Mouse (Mus musculus) limb, embryonic 13.5 days (tissue): ENCODE data around the gene Ccdc169. TPM values are rescaled to one million over a fixed set of nuclear protein-coding genes. Genes with fewer than 3 reads are reported as not detected.
"Not testable (repeated sequence)": the region's sequence is repeated elsewhere in the genome, so short reads cannot be mapped to it uniquely, and the experiment has no call there.

Experiments used
- ATAC-seq: fragments of 200-750 bp; cut with Nextera tagmentation; 2 replicates; pipeline ENCODE4 v1.8.0; 2017; ENCODE audit warnings: low read depth, moderate number of reproducible peaks, moderate TSS enrichment; ENCODE audit not compliant: low FRiP score
- H3K27ac ChIP-seq: fragments of 300-500 bp; sonication (generic); 2 replicates; pipeline ENCODE4 v1.5.1; 2015; ENCODE audit warnings: inconsistent platforms, mild to moderate bottlenecking, moderate library complexity
- H3K27me3 ChIP-seq: fragments of 300-500 bp; sonication (generic); 2 replicates; pipeline ENCODE4 v1.6.1; 2015; ENCODE audit warnings: mild to moderate bottlenecking, inconsistent platforms
- H3K36me3 ChIP-seq: fragments of 300-500 bp; sonication (generic); 2 replicates; pipeline ENCODE4 v1.6.1; 2015; ENCODE audit warnings: inconsistent platforms, mild to moderate bottlenecking, moderate library complexity
- H3K4me1 ChIP-seq: fragments of 300-500 bp; sonication (generic); 2 replicates; pipeline ENCODE4 v1.6.1; 2015; ENCODE audit warnings: inconsistent platforms
- H3K4me2 ChIP-seq: fragments of 300-500 bp; sonication (generic); replicated peaks from 2 replicates; pipeline ENCODE4 v1.6.1; 2015; ENCODE audit warnings: inconsistent platforms, mild to moderate bottlenecking, moderate library complexity
- H3K4me3 ChIP-seq: fragments of 300-500 bp; sonication (generic); 2 replicates; pipeline ENCODE4 v1.5.1; 2015; ENCODE audit warnings: moderate library complexity, mild to moderate bottlenecking, inconsistent platforms
- H3K9ac ChIP-seq: fragments of 300-500 bp; sonication (generic); 2 replicates; pipeline ENCODE4 v1.6.1; 2015; ENCODE audit warnings: mild to moderate bottlenecking, inconsistent platforms
- H3K9me3 ChIP-seq: fragments of 300-500 bp; sonication (generic); 2 replicates; pipeline ENCODE4 v1.6.1; 2016; ENCODE audit warnings: inconsistent platforms
- WGBS: fragments of 180-500 bp; shearing (Covaris S2); methylation state at CpG from one replicate; pipeline ENCODE4 v1.1.7; 2015; 5-methylcytosine and 5-hydroxymethylcytosine counted together
- polyA plus RNA-seq: library from polyadenylated mRNA; unstranded; fragments of >200 nt; fragmentation: Nextera tagmentation; extraction: Ambion mirVana; gene quantifications from 2 replicates; pipeline ENCODE4 v1.2.1, GENCODE M21; 2015

The Ccdc169 gene
- polyA plus RNA-seq, 1 experiment from 2014 or later, result 0.10 TPM

GRCm38 (mm10) chr3:55161144-55161543, 24.0 kb downstream of the Ccdc169 start:
- Histone ChIP-seq H3K9me3 (no peaks in the 10 kb centered on the region), H3K27me3 (no peaks in the 10 kb centered on the region), H3K27ac (no peak overlapping the region), H3K9ac (no peak overlapping the region), H3K36me3 (no peaks in the 10 kb centered on the region), H3K4me2 (no peak overlapping the region), H3K4me3 (no peak overlapping the region), H3K4me1 (0 out of 2 replicates have a peak, but pooled peaks cover 5% of the 10 kb centered on the region)
- WGBS, result 77% methylated on average over 7 of the region's 7 CpGs
- no peak for ATAC-seq

DNA sequence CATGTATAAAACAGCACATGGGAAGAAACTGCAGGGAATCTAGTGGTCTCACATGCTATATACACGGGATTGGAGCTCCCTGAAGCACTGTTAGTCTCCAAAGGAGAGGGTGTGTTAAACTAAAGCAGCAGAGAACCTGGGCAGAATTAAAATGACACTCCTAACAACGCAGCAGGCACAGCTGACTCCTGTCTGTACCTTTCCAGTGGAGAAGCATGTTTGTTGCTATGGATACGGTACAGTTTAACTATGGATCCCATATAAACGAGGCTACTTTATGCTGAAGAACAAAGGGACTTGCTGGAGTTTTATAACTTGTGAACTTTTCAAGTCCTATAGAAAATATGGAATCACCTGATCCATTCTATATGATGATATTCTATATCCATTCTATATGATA, 26.4 kb downstream of the Ccdc169 start:
- H3K9me3 ChIP-seq, result no peaks in the 10 kb centered on the region
- H3K27me3 ChIP-seq, result no peaks in the 10 kb centered on the region
- no peak overlapping the region for H3K4me2 ChIP-seq
- 0 out of 2 replicates have a peak, but pooled peaks cover 5% of the 10 kb centered on the region for H3K4me1 ChIP-seq
- H3K9ac ChIP-seq, result no peak overlapping the region
- no peak; the same call in 1 of the 2 replicates for ATAC-seq
- H3K4me3 ChIP-seq, result no peak overlapping the region
- H3K36me3 ChIP-seq, result no peaks in the 10 kb centered on the region
- WGBS, result 44% methylated on average over 4 of the region's 4 CpGs
- no peak overlapping the region for H3K27ac ChIP-seq

DNA sequence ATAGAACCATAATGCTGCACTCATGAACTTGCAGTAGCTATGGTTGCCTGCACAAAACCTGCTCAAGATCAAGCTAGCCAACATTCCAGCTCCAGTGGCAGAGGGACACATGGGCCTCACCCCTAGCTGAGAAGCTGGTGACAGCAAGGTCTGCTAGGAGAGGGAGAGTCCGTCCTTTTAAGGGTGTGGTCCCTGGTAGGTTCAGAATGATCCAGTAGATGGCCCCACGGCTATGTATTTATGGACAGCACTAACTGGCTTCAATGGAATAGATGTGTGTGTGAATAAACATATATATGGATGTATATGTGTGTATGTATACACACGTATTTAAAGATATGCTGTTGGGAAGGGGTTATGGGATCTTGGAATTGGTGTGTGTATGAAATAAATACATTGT, 35.3 kb downstream of the Ccdc169 start:
- Histone ChIP-seq H3K27ac (no peak overlapping the region), H3K4me2 (no peak overlapping the region), H3K9me3 (no peaks in the 10 kb centered on the region), H3K27me3 (no peaks in the 10 kb centered on the region), H3K4me3 (no peak overlapping the region), H3K9ac (no peak overlapping the region), H3K36me3 (no peaks in the 10 kb centered on the region), H3K4me1 (no peaks in the 10 kb centered on the region)
- 68% methylated on average over 3 of the region's 3 CpGs for WGBS
- ATAC-seq, result no peak

- Histone ChIP-seq H3K4me1 (no peaks in the 10 kb centered on the region), H3K27me3 (no peaks in the 10 kb centered on the region), H3K9me3 (no peaks in the 10 kb centered on the region), H3K9ac (no peak overlapping the region), H3K27ac (no peak overlapping the region), H3K36me3 (no peaks in the 10 kb centered on the region), H3K4me2 (no peak overlapping the region), H3K4me3 (no peak overlapping the region)
- no peak; the same call in 1 of the 2 replicates for ATAC-seq
- 55% methylated on average over 6 of the region's 6 CpGs for whole genome bisulfite sequencing
Observed at GRCm38 (mm10) chr3:55177271-55177670, 40.1 kb downstream of the Ccdc169 start.

GRCm38 (mm10) chr3:55181766-55182165, 44.6 kb downstream of the Ccdc169 start, which contains the start of gene Sohlh2:
Gene Sohlh2 (plus strand): TSS chr3:55182028.
- Histone ChIP-seq H3K9me3 (no peaks in the 10 kb centered on the region), H3K27me3 (no peaks in the 10 kb centered on the region), H3K36me3 (no peaks in the 10 kb centered on the region), H3K4me3 (no peak within 1 kb of the TSS), H3K27ac (no peak within 1 kb of the TSS), H3K9ac (no peak within 1 kb of the TSS), H3K4me1 (no peaks in the 10 kb centered on the region), H3K4me2 (no peak within 1 kb of the TSS)
- ATAC-seq, result no peak
- 94% methylated on average over 22 of the region's 22 CpGs for WGBS

GRCm38 (mm10) chr3:55191668-55192067, 54.5 kb downstream of the Ccdc169 start:
- Histone ChIP-seq H3K9me3 (no peaks in the 10 kb centered on the region), H3K4me1 (no peaks in the 10 kb centered on the region), H3K27me3 (no peaks in the 10 kb centered on the region), H3K27ac (no peak overlapping the region), H3K4me2 (no peak overlapping the region), H3K9ac (no peak overlapping the region), H3K4me3 (no peak overlapping the region), H3K36me3 (no peaks in the 10 kb centered on the region)
- 69% methylated on average over 4 of the region's 4 CpGs for WGBS
- peak; percentile 40; the same call in 1 of the 2 replicates for ATAC-seq

DNA sequence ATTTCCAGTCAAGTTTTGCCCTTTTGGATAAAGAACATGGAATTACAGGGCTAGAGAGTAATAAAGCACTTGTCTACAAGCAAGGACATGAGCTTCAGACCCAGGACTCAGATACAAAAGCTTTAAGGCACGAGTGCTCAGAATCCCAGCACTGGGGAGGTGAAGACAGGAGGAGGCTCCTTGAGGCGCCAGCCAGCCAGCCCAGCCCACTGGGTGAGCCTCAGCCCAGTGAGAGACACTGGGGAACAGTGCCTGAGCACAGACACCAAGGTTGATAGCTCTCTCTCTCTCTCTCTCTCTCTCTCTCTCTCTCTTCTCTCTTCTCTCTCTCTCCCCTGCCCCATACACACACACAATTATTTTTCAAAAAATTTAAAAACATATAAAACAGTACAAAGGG, 56.2 kb downstream of the Ccdc169 start:
- H3K27ac ChIP-seq, result no peak overlapping the region
- ATAC-seq, result no peak
- H3K9ac ChIP-seq, result no peak overlapping the region
- 0 out of 2 replicates have a peak, but pooled peaks cover 3% of the 10 kb centered on the region for H3K9me3 ChIP-seq
- 45% methylated on average over 2 of the region's 2 CpGs for WGBS
- H3K36me3 ChIP-seq, result no peaks in the 10 kb centered on the region
- H3K4me3 ChIP-seq, result no peak overlapping the region
- no peaks in the 10 kb centered on the region for H3K4me1 ChIP-seq
- no peaks in the 10 kb centered on the region for H3K27me3 ChIP-seq
- no peak overlapping the region for H3K4me2 ChIP-seq

DNA sequence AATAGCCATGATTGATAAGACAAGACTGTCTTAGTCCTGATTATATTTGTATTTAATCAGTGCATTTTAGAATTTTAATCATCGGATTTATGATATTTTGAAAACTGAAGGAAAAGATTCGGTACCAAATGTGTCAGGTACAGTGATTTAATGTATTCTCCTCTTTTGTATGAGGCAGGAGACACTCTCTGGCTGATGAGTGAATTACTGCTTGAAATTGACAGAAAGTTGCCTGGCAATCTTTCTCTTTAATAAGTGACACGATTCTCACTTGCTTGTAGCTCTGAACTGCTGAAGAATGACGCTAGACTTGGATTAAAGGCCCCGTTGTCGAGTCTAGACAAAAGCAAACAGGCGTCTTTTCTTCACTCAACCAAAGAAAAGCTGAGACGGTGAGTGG, 57.7 kb downstream of the Ccdc169 start:
- ATAC-seq, result no peak
- H3K4me2 ChIP-seq, result no peak overlapping the region
- 81% methylated on average over 8 of the region's 8 CpGs for WGBS
- 0 out of 2 replicates have a peak, but pooled peaks cover 3% of the 10 kb centered on the region for H3K9me3 ChIP-seq
- no peak overlapping the region for H3K4me3 ChIP-seq
- H3K27me3 ChIP-seq, result no peaks in the 10 kb centered on the region
- H3K4me1 ChIP-seq, result no peaks in the 10 kb centered on the region
- no peak overlapping the region for H3K9ac ChIP-seq
- no peaks in the 10 kb centered on the region for H3K36me3 ChIP-seq
- H3K27ac ChIP-seq, result no peak overlapping the region

GRCm38 (mm10) chr3:55195581-55196327, 58.6 kb downstream of the Ccdc169 start:
- no peaks in the 10 kb centered on the region for H3K4me1 ChIP-seq
- H3K27me3 ChIP-seq, result no peaks in the 10 kb centered on the region
- H3K9me3 ChIP-seq, result 0 out of 2 replicates have a peak, but pooled peaks cover 3% of the 10 kb centered on the region
- no peak overlapping the region for H3K9ac ChIP-seq
- no peak overlapping the region for H3K4me3 ChIP-seq
- no peak for ATAC-seq
- H3K27ac ChIP-seq, result no peak overlapping the region
- H3K36me3 ChIP-seq, result no peaks in the 10 kb centered on the region
- 80% methylated on average over 5 of the region's 5 CpGs for WGBS
- no peak overlapping the region for H3K4me2 ChIP-seq

GRCm38 (mm10) chr3:55196328-55196710, 59.2 kb downstream of the Ccdc169 start:
- Histone ChIP-seq H3K36me3 (no peaks in the 10 kb centered on the region), H3K9ac (no peak overlapping the region), H3K9me3 (0 out of 2 replicates have a peak, but pooled peaks cover 3% of the 10 kb centered on the region), H3K4me1 (no peaks in the 10 kb centered on the region), H3K4me2 (no peak overlapping the region), H3K4me3 (no peak overlapping the region), H3K27ac (no peak overlapping the region), H3K27me3 (no peaks in the 10 kb centered on the region)
- no peak for ATAC-seq
- 92% methylated on average over 2 of the region's 2 CpGs for WGBS

- WGBS, result 94% methylated on average over 11 of the region's 11 CpGs
- ATAC-seq, result not testable (repeated sequence)
Observed at GRCm38 (mm10) chr3:55203621-55204020, 66.5 kb downstream of the Ccdc169 start.

GRCm38 (mm10) chr3:55206413-55206812, 69.3 kb downstream of the Ccdc169 start:
- Histone ChIP-seq H3K27ac (no peak overlapping the region), H3K9me3 (no peaks in the 10 kb centered on the region), H3K9ac (no peak overlapping the region), H3K4me2 (no peak overlapping the region), H3K36me3 (no peaks in the 10 kb centered on the region), H3K4me3 (no peak overlapping the region), H3K27me3 (no peaks in the 10 kb centered on the region), H3K4me1 (0 out of 2 replicates have a peak, but pooled peaks cover 6% of the 10 kb centered on the region)
- ATAC-seq, result no peak
- 99% methylated on average over 2 of the region's 2 CpGs for WGBS

More at GRCm38 (mm10) chr3:55203621-55204020, 66.5 kb downstream of the Ccdc169 start:
- H3K36me3 ChIP-seq, H3K4me2 ChIP-seq, H3K4me3 ChIP-seq, H3K9me3 ChIP-seq, H3K9ac ChIP-seq, H3K27me3 ChIP-seq, H3K4me1 ChIP-seq, H3K27ac ChIP-seq: not testable (repeated sequence)

DNA sequence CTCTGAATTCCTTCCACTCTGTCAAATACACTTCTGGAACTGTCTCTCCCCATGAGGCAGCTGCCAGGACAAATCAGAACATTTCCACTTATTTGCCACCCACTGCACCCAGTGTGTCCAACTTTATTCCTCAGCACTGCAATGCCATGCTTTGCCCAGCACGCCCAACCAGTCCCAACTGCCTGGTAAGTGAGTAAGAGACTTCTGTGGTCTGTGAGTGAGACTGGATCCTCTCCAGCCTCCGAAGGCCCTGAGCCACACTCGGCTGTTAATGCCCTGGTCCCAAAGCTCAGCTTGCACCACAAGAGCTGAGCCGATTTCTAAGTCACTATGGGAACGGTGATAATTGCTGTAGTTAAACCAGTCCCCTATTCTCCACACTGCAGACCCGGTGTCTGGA, 70.5 kb downstream of the Ccdc169 start:
- 0 out of 2 replicates have a peak, but pooled peaks cover 6% of the 10 kb centered on the region for H3K4me1 ChIP-seq
- no peak overlapping the region for H3K4me2 ChIP-seq
- no peaks in the 10 kb centered on the region for H3K27me3 ChIP-seq
- H3K36me3 ChIP-seq, result no peaks in the 10 kb centered on the region
- no peak overlapping the region for H3K4me3 ChIP-seq
- no peak for ATAC-seq
- 38% methylated on average over 6 of the region's 6 CpGs for WGBS
- H3K27ac ChIP-seq, result no peak overlapping the region
- H3K9me3 ChIP-seq, result no peaks in the 10 kb centered on the region
- no peak overlapping the region for H3K9ac ChIP-seq
